Mouse (Mus musculus): Measurements from ENCODE around the gene Prpf6. TPM values are rescaled to one million over a fixed set of nuclear protein-coding genes. Genes with fewer than 3 reads are reported as not detected.

The Prpf6 gene
- total RNA-seq, 1 experiment = 67.8 TPM

DNA sequence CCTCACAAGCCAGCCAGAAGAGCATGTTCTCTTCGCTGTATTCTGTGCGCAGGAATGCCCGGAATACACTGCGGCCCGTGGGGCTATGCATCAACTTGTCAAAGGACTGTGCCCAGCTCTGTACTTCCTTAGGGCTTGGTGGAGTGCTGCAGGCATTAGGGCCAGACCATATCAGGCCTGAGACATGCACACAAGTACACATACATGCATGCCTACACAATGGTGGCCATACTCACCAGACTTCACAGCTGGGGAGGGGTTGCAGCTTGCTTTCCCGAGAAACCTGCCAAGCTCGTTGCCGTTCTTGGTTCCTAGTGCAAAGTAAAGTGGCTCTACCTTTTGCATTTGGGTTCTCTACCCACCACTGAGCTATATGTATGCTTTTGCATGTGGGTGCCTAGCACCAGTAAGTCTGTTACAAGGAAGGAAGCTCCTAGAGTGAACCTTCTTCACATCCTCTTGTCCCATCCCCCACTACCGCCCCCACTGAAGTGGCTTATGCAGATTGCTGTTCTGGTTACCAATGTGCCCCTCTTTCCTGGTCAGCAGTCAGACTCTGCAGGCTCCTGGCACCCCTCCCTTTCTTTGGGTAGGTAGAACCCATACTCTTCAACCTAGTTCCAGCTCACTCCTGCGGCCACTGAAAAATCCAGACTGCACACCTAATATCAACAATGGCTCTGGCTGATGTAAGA, 97.9 kb downstream of the Prpf6 start:
- Histone ChIP-seq H3K27ac (ENCODE audit: insufficient read depth, low read depth, low read length, poor library complexity, severe bottlenecking) (no peak overlapping the region), H3K4me1 (ENCODE audit: control insufficient read depth in 2 of 2, insufficient read depth in 2 of 2, low read length in 2 of 2, poor library complexity in 1 of 2) (peaks cover 0 to 7% of the 10 kb centered on the region in 2 experiments; a peak in 1 of 4 replicates), H3K9me3 (ENCODE audit: control insufficient read depth, insufficient read depth, low read depth, low read length) (no peaks in the 10 kb centered on the region), H3K36me3 (ENCODE audit: control insufficient read depth, insufficient read depth, low read length, poor library complexity, severe bottlenecking) (peaks cover 14% of the 10 kb centered on the region; the same call in 1 of the 2 replicates), H3K9ac (ENCODE audit: insufficient read depth, low read depth, low read length, poor library complexity, severe bottlenecking) (no peak overlapping the region), H3K4me3 (ENCODE audit: insufficient read depth in 1 of 2, low read depth in 1 of 2, low read length in 2 of 2, poor library complexity in 1 of 2, severe bottlenecking in 1 of 2) (no peak overlapping the region)
- in situ Hi-C loops (cut with MboI; ENCODE audit: low sequenced_read_pairs in 2 of 2, unreplicated experiment in 2 of 2) = no loop called here
- DNase-seq (ENCODE audit: low read depth, low spot score) = no peak
- TF ChIP-seq ZC3H11A (IDR thresholded peaks at IDR 0.05; ENCODE audit: borderline replicate concordance, low read depth, low read length) = no peak
- TF ChIP-seq HCFC1 (IDR thresholded peaks at IDR 0.05; ENCODE audit: borderline replicate concordance, insufficient read depth, low read length) = no peak
- no peak for TF ChIP-seq CHD2 (IDR thresholded peaks at IDR 0.05; ENCODE audit: low read depth, low read length)

DNA sequence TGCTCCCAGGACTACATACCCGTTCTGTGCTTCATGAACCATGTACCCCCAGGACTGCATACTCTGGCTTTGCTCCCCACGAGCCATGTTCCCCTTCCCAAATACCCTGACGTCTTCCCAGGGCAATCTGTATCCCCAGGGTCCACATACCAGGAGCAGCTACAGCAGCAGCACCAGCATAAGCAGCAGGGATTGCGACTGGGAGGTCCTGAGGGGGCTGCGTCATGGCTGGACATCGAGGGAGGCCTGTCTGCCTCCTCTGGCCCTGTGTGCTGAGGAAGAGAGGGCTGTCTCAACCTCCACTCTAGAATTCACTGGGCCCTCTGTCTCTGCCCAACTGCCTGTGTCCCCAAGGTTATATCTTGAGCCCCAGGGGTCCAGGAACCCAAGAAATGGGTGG, 99.4 kb downstream of the Prpf6 start:
- DNase-seq (ENCODE audit: low read depth, low spot score) = no peak
- no peaks in the 10 kb centered on the region for H3K9me3 ChIP-seq (ENCODE audit: control insufficient read depth, insufficient read depth, low read depth, low read length)
- no peak overlapping the region for H3K4me3 ChIP-seq (ENCODE audit: insufficient read depth in 1 of 2, low read depth in 1 of 2, low read length in 2 of 2, poor library complexity in 1 of 2, severe bottlenecking in 1 of 2)
- in situ Hi-C loops (cut with MboI; ENCODE audit: low sequenced_read_pairs in 2 of 2, unreplicated experiment in 2 of 2) = no loop called here
- H3K4me1 ChIP-seq (ENCODE audit: control insufficient read depth in 2 of 2, insufficient read depth in 2 of 2, low read length in 2 of 2, poor library complexity in 1 of 2) = peaks cover 0 to 7% of the 10 kb centered on the region in 2 experiments; a peak in 1 of 4 replicates
- H3K9ac ChIP-seq (ENCODE audit: insufficient read depth, low read depth, low read length, poor library complexity, severe bottlenecking) = no peak overlapping the region
- H3K36me3 ChIP-seq (ENCODE audit: control insufficient read depth, insufficient read depth, low read length, poor library complexity, severe bottlenecking) = peaks cover 14% of the 10 kb centered on the region; the same call in 1 of the 2 replicates
- no peak overlapping the region for H3K27ac ChIP-seq (ENCODE audit: insufficient read depth, low read depth, low read length, poor library complexity, severe bottlenecking)
- no peak for TF ChIP-seq ZNF384 (IDR thresholded peaks at IDR 0.05; ENCODE audit: low read depth, low read length)
- no peak for TF ChIP-seq MAFK (IDR thresholded peaks at IDR 0.05; ENCODE audit: insufficient read depth, low read depth, low read length)
- no peak for TF ChIP-seq ZC3H11A (IDR thresholded peaks at IDR 0.05; ENCODE audit: borderline replicate concordance, low read depth, low read length)
- TF ChIP-seq CHD2 (IDR thresholded peaks at IDR 0.05; ENCODE audit: low read depth, low read length) = no peak

DNA sequence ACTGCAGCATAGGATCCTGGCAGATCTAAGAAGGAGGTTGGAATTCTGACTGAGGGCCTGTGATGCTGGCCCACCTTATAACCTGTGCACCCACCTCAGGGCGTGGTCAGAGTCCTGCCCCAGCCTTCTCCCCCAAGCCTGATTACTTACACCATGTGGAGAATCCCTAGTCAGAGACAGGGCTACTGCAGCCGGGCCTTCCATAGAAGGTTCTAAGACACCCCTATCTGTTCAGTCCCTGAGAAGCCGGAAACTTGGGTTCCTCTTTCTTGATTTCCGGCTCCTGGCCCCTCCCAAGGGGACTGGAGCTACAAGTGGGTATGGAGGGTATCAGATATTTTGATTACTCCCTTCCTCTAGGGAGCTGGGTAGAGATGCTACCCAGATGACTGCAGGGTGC, 99.9 kb downstream of the Prpf6 start:
- H3K27ac ChIP-seq (ENCODE audit: insufficient read depth, low read depth, low read length, poor library complexity, severe bottlenecking) = no peak overlapping the region
- in situ Hi-C loops (cut with MboI; ENCODE audit: low sequenced_read_pairs in 2 of 2, unreplicated experiment in 2 of 2) = no loop called here
- H3K36me3 ChIP-seq (ENCODE audit: control insufficient read depth, insufficient read depth, low read length, poor library complexity, severe bottlenecking) = peaks cover 13% of the 10 kb centered on the region; the same call in 1 of the 2 replicates
- no peaks in the 10 kb centered on the region for H3K9me3 ChIP-seq (ENCODE audit: control insufficient read depth, insufficient read depth, low read depth, low read length)
- H3K4me3 ChIP-seq (ENCODE audit: insufficient read depth in 1 of 2, low read depth in 1 of 2, low read length in 2 of 2, poor library complexity in 1 of 2, severe bottlenecking in 1 of 2) = no peak overlapping the region
- peaks cover 0 to 7% of the 10 kb centered on the region in 2 experiments; a peak in 1 of 4 replicates for H3K4me1 ChIP-seq (ENCODE audit: control insufficient read depth in 2 of 2, insufficient read depth in 2 of 2, low read length in 2 of 2, poor library complexity in 1 of 2)
- H3K9ac ChIP-seq (ENCODE audit: insufficient read depth, low read depth, low read length, poor library complexity, severe bottlenecking) = no peak overlapping the region
- no peak for DNase-seq (ENCODE audit: low read depth, low spot score)
- TF ChIP-seq CHD2 (IDR thresholded peaks at IDR 0.05; ENCODE audit: low read depth, low read length) = no peak

DNA sequence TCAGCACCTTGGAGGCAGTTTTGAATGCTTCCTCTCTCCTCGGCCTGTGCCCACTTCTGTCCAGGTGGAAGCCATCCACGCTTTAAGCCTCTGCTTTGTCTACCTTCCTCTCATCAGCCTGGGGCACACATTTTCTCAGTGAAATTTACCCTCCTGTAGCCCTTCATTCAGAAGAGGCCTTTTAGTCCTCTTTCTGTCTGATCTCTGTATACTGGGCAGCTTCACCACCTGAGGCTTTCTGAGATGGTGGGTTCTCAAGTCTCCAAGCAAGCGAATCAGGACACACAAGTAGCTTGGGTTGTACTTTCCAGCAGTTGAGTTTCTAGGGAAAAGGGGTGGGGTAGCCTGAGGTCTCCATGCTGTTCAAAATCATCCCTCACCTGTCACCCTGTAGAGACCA, 100.6 kb downstream of the Prpf6 start:
- H3K9ac ChIP-seq (ENCODE audit: insufficient read depth, low read depth, low read length, poor library complexity, severe bottlenecking) = no peak overlapping the region
- peaks cover 12% of the 10 kb centered on the region; the same call in 1 of the 2 replicates for H3K36me3 ChIP-seq (ENCODE audit: control insufficient read depth, insufficient read depth, low read length, poor library complexity, severe bottlenecking)
- TF ChIP-seq MAFK (IDR thresholded peaks at IDR 0.05; ENCODE audit: insufficient read depth, low read depth, low read length) (no peak), HCFC1 (IDR thresholded peaks at IDR 0.05; ENCODE audit: borderline replicate concordance, insufficient read depth, low read length) (no peak), CHD2 (IDR thresholded peaks at IDR 0.05; ENCODE audit: low read depth, low read length) (no peak), ZNF384 (IDR thresholded peaks at IDR 0.05; ENCODE audit: low read depth, low read length) (no peak), ZC3H11A (IDR thresholded peaks at IDR 0.05; ENCODE audit: borderline replicate concordance, low read depth, low read length) (no peak)
- in situ Hi-C loops (cut with MboI; ENCODE audit: low sequenced_read_pairs in 2 of 2, unreplicated experiment in 2 of 2) = no loop called here
- peaks cover 0 to 7% of the 10 kb centered on the region in 2 experiments; a peak in 1 of 4 replicates for H3K4me1 ChIP-seq (ENCODE audit: control insufficient read depth in 2 of 2, insufficient read depth in 2 of 2, low read length in 2 of 2, poor library complexity in 1 of 2)
- DNase-seq (ENCODE audit: low read depth, low spot score) = no peak
- H3K4me3 ChIP-seq (ENCODE audit: insufficient read depth in 1 of 2, low read depth in 1 of 2, low read length in 2 of 2, poor library complexity in 1 of 2, severe bottlenecking in 1 of 2) = no peak overlapping the region
- no peaks in the 10 kb centered on the region for H3K9me3 ChIP-seq (ENCODE audit: control insufficient read depth, insufficient read depth, low read depth, low read length)
- H3K27ac ChIP-seq (ENCODE audit: insufficient read depth, low read depth, low read length, poor library complexity, severe bottlenecking) = no peak overlapping the region
